Mouse (Mus musculus) bone marrow, adult 2 months (tissue): Measurements from ENCODE around the gene Mad2l1bp.

ENCODE experiments used
- CTCF ChIP-seq: fragments of 200-500 bp; IDR thresholded peaks from 2 replicates; pipeline ENCODE4 v1.5.1; 2011; ENCODE audit warnings: low read length, control low read depth; ENCODE audit not compliant: control insufficient read depth, insufficient read depth
- POLR2A ChIP-seq: fragments of 200-500 bp; IDR thresholded peaks from 2 replicates; pipeline ENCODE4 v1.6.1; 2011; ENCODE audit warnings: low read depth, mild to moderate bottlenecking, control low read depth, low read length, borderline replicate concordance; ENCODE audit not compliant: control insufficient read depth

- TF ChIP-seq CTCF (no peak), POLR2A (no peak)
Measured at GRCm38 (mm10) chr17:46168768-46169167, 15.4 kb upstream of the Mad2l1bp start.
